22 mouse cellular contexts compared by ENCODE assay signal in the genomic region with DNA sequence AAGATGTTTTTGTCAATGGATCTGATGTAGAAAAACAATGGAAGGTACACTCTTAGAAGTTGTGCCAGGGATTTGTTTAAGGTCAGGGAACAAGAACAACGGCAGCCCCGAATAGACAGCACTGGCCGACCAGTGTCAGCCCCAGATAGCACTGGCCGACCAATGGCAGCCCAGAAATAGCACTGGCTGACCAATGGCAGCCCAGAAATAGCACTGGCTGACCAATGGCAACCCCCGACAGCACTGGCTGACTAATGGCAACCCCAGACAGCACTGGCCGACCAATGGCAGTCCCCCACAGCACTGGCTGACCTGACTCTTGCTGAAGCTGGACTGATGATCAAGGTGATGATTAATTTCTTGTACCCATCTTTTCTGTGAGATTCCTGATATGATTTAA. TPM values are rescaled to one million over a fixed set of nuclear protein-coding genes. Genes with fewer than 3 reads are reported as not detected.
A peak's percentile ranks its signal among the peaks of the same experiment; 100 is the strongest.
DNase-seq lines count a peak whose midpoint lies in the region; ATAC-seq and TF ChIP-seq lines count a peak whose summit lies in the region.
"Had no signal": no experiment of that assay in that cellular context is flagged by ENCODE, and none has a peak within 500 bp of the region (broad histone marks: within the 10 kb centered on the region; RNA-seq: fewer than 3 reads in every experiment).

No protein-coding gene starts in this region.

- no peak overlapping the region for H3K4me3 ChIP-seq in kidney, embryonic 14.5 days (ENCODE audit: low read length)
- no peak overlapping the region for H3K4me3 ChIP-seq in kidney, adult 2 months (ENCODE audit: insufficient read depth, low read depth, low read length)
- H3K4me3 ChIP-seq in embryonic facial prominence, embryonic 10.5 days: no peak overlapping the region
- H3K4me3 ChIP-seq: heart, embryonic 12.5 days; hindbrain, embryonic 13.5 days; kidney, embryonic 15.5 days; megakaryocyte, embryonic 14.5 days had no signal

- TF ChIP-seq POLR2A in kidney, adult 2 months (IDR thresholded peaks at IDR 0.05; ENCODE audit: low read depth, low read length): no peak

- H3K27ac ChIP-seq in kidney, embryonic 14.5 days (ENCODE audit: low read depth, low read length): no peak overlapping the region
- no peak overlapping the region for H3K27ac ChIP-seq in kidney, adult 2 months (ENCODE audit: insufficient read depth, low read depth, low read length)
- no peak overlapping the region for H3K27ac ChIP-seq in embryonic facial prominence, embryonic 10.5 days (replicated peaks)
- H3K27ac ChIP-seq: hindbrain, embryonic 13.5 days; kidney, embryonic 15.5 days had no signal

- peak; percentile 24 for DNase-seq in adrenal gland, postnatal 14 days
- DNase-seq in adrenal gland, postnatal 36 days: no peak
- no peak for DNase-seq in kidney, adult 2 months
- DNase-seq in Muller cell, postnatal 12 days (ENCODE audit: inconsistent ontology term): peak; percentile 66
- peak; percentile 35 for DNase-seq in embryonic facial prominence, embryonic 10.5 days (ENCODE audit: low spot score)
- no peak for DNase-seq in urinary bladder, postnatal 10 days (ENCODE audit: low spot score)
- DNase-seq: adrenal gland, adult 8-10 months; cerebellum, adult 9-11 months; gastrocnemius, postnatal 36 days; layer of hippocampus, postnatal 36 days; left cerebral cortex, postnatal 4 days; right cerebral cortex, postnatal 14 days had no signal

- H3K4me1 ChIP-seq in kidney, embryonic 14.5 days (ENCODE audit: control insufficient read depth, insufficient read depth, low read length): no peaks in the 10 kb centered on the region
- H3K4me1 ChIP-seq in kidney, adult 2 months (ENCODE audit: control insufficient read depth, insufficient read depth, low read length): peaks cover 3% of the 10 kb centered on the region; the same call in 1 of the 2 replicates
- H3K4me1 ChIP-seq in embryonic facial prominence, embryonic 10.5 days: peaks cover 4% of the 10 kb centered on the region
- H3K4me1 ChIP-seq: heart, embryonic 12.5 days had no signal

- TF ChIP-seq CTCF in kidney, adult 2 months (conservative IDR thresholded peaks at IDR 0.05; ENCODE audit: insufficient read depth, insufficient read length, low read depth, low read length): no peak

- H3K9me3 ChIP-seq in kidney, embryonic 14.5 days (ENCODE audit: control insufficient read depth, low read length): no peaks in the 10 kb centered on the region
- H3K9me3 ChIP-seq in embryonic facial prominence, embryonic 10.5 days: no peaks in the 10 kb centered on the region
- H3K9me3 ChIP-seq: heart, embryonic 12.5 days; hindbrain, embryonic 13.5 days; kidney, embryonic 15.5 days; megakaryocyte, embryonic 14.5 days had no signal

- no peaks in the 10 kb centered on the region for H3K27me3 ChIP-seq in kidney, embryonic 14.5 days (ENCODE audit: control insufficient read depth, insufficient read depth, low read length)
- H3K27me3 ChIP-seq in kidney, adult 2 months (replicated peaks; ENCODE audit: control insufficient read depth, insufficient read depth, low read length): no peaks in the 10 kb centered on the region
- no peaks in the 10 kb centered on the region for H3K27me3 ChIP-seq in embryonic facial prominence, embryonic 10.5 days (replicated peaks; ENCODE audit: low read depth, poor library complexity, severe bottlenecking)
- H3K27me3 ChIP-seq: hindbrain, embryonic 13.5 days; kidney, embryonic 15.5 days had no signal

- no peaks in the 10 kb centered on the region for H3K36me3 ChIP-seq in kidney, embryonic 14.5 days (ENCODE audit: control insufficient read depth, insufficient read depth, low read length)
- H3K36me3 ChIP-seq in kidney, adult 2 months (ENCODE audit: control insufficient read depth, insufficient read depth, low read length): no peaks in the 10 kb centered on the region
- H3K36me3 ChIP-seq in embryonic facial prominence, embryonic 10.5 days (replicated peaks): no peaks in the 10 kb centered on the region
- H3K36me3 ChIP-seq: heart, embryonic 12.5 days; hindbrain, embryonic 13.5 days; kidney, embryonic 15.5 days had no signal

- ATAC-seq in kidney, embryonic 14.5 days (ENCODE audit: low FRiP score, low TSS enrichment): 0 out of 2 replicates have a peak, but pooled peaks have one; percentile 57
- ATAC-seq in erythroblast, adult 5-6 weeks (replicated peaks; ENCODE audit: low FRiP score, poor library complexity, severe bottlenecking): no peak
- ATAC-seq: lung, postnatal 0 days had no signal

- H3K4me2 ChIP-seq in kidney, embryonic 14.5 days (replicated peaks; ENCODE audit: low read depth, low read length): no peak overlapping the region
- H3K4me2 ChIP-seq: heart, embryonic 12.5 days; hindbrain, embryonic 13.5 days; kidney, embryonic 15.5 days; liver, embryonic 11.5 days had no signal

- H3K9ac ChIP-seq in kidney, embryonic 14.5 days (ENCODE audit: low read depth, low read length): no peak overlapping the region
- H3K9ac ChIP-seq: heart, embryonic 12.5 days; hindbrain, embryonic 13.5 days; kidney, embryonic 15.5 days had no signal

- 73% methylated on average over 6 of the region's 6 CpGs for WGBS in kidney, embryonic 14.5 days
- 67% methylated on average over 6 of the region's 6 CpGs for WGBS in kidney, adult 2 months
- 77% methylated on average over 6 of the region's 6 CpGs for WGBS in embryonic facial prominence, embryonic 10.5 days

RNA-seq across cellular contexts. Expression of gene Mks1, which starts 5.1 kb away (rescaled TPM):
- total RNA-seq in adrenal gland, postnatal 14 days (2021): 9.5 and 14.3 TPM in 2 replicates
- total RNA-seq in adrenal gland, postnatal 36 days (2021): 10 to 100 TPM in 1 of 2 experiments, 1 to 10 TPM in 1; 9.3 to 10.2 TPM
- 10.0 and 15.6 TPM in 2 replicates for polyA plus RNA-seq in kidney, embryonic 14.5 days (2014; fragmentation: Nextera tagmentation; extraction: Ambion mirVana)
- polyA plus RNA-seq in kidney, adult 2 months (2012; rRNA removed): 9.6 and 11.3 TPM in 2 replicates
- 18.4 and 18.7 TPM in 2 replicates for polyA plus RNA-seq in embryonic facial prominence, embryonic 10.5 days (2016; fragmentation: Nextera tagmentation; extraction: Ambion mirVana)
- total RNA-seq in erythroblast, adult 5-6 weeks (2015; ENCODE audit: low replicate concordance): 0.38 TPM in 1 of 2 replicates, not detected in the other
- total RNA-seq in erythroblast, adult 5-6 weeks (2017; ENCODE audit: low replicate concordance): 0.28 TPM in 1 of 2 replicates, not detected in the other

RNA-seq across cellular contexts. Expression of gene Lpo, which starts 19.8 kb away (rescaled TPM):
- not detected in 2 replicates for total RNA-seq in adrenal gland, postnatal 14 days (2021)
- not detected for total RNA-seq in adrenal gland, postnatal 36 days (2021)
- 0.10 TPM in 1 of 2 replicates, not detected in the other for polyA plus RNA-seq in kidney, embryonic 14.5 days (2014; fragmentation: Nextera tagmentation; extraction: Ambion mirVana)
- 0.22 and 0.50 TPM in 2 replicates for polyA plus RNA-seq in kidney, adult 2 months (2012; rRNA removed)
- polyA plus RNA-seq in embryonic facial prominence, embryonic 10.5 days (2016; fragmentation: Nextera tagmentation; extraction: Ambion mirVana): 0.25 TPM in 2 replicates
- total RNA-seq in erythroblast, adult 5-6 weeks (2015; ENCODE audit: low replicate concordance): not detected in 2 replicates
- not detected in 2 replicates for total RNA-seq in erythroblast, adult 5-6 weeks (2017; ENCODE audit: low replicate concordance)
- total RNA-seq: adrenal gland, adult 8-10 months; gastrocnemius, postnatal 36 days had no signal
- polyA plus RNA-seq: heart, embryonic 12.5 days; liver, embryonic 11.5 days; lung, postnatal 0 days had no signal

RNA-seq across cellular contexts. Expression of gene Epx, which starts 27.5 kb away (rescaled TPM):
- 0.63 TPM in 1 of 2 replicates, not detected in the other for total RNA-seq in adrenal gland, postnatal 14 days (2021)
- total RNA-seq in adrenal gland, postnatal 36 days (2021): not detected
- polyA plus RNA-seq in kidney, embryonic 14.5 days (2014; fragmentation: Nextera tagmentation; extraction: Ambion mirVana): 0.07 and 0.08 TPM in 2 replicates
- polyA plus RNA-seq in kidney, adult 2 months (2012; rRNA removed): not detected in 2 replicates
- not detected in 2 replicates for polyA plus RNA-seq in embryonic facial prominence, embryonic 10.5 days (2016; fragmentation: Nextera tagmentation; extraction: Ambion mirVana)
- total RNA-seq in erythroblast, adult 5-6 weeks (2015; ENCODE audit: low replicate concordance): 34.0 and 42.8 TPM in 2 replicates
- total RNA-seq in erythroblast, adult 5-6 weeks (2017; ENCODE audit: low replicate concordance): 31.1 and 53.2 TPM in 2 replicates
- total RNA-seq: adrenal gland, adult 8-10 months; gastrocnemius, postnatal 36 days; layer of hippocampus, postnatal 36 days had no signal
- polyA plus RNA-seq: hindbrain, embryonic 13.5 days; lung, postnatal 0 days; testis, adult 2 months had no signal

RNA-seq across cellular contexts. Expression of gene Olfr462, which starts 44.2 kb away (rescaled TPM):
- not detected in 2 replicates for total RNA-seq in adrenal gland, postnatal 14 days (2021)
- not detected for total RNA-seq in adrenal gland, postnatal 36 days (2021)
- polyA plus RNA-seq in kidney, embryonic 14.5 days (2014; fragmentation: Nextera tagmentation; extraction: Ambion mirVana): not detected in 2 replicates
- not detected in 2 replicates for polyA plus RNA-seq in kidney, adult 2 months (2012; rRNA removed)
- polyA plus RNA-seq in embryonic facial prominence, embryonic 10.5 days (2016; fragmentation: Nextera tagmentation; extraction: Ambion mirVana): not detected in 2 replicates
- total RNA-seq in erythroblast, adult 5-6 weeks (2015; ENCODE audit: low replicate concordance): not detected in 2 replicates
- not detected in 2 replicates for total RNA-seq in erythroblast, adult 5-6 weeks (2017; ENCODE audit: low replicate concordance)
- total RNA-seq: adrenal gland, adult 8-10 months; gastrocnemius, postnatal 36 days; layer of hippocampus, postnatal 36 days; left cerebral cortex, postnatal 4 days had no signal
- polyA plus RNA-seq: embryonic facial prominence, embryonic 11.5 days; heart, embryonic 12.5 days; hindbrain, embryonic 13.5 days; kidney, embryonic 15.5 days; liver, embryonic 11.5 days; lung, postnatal 0 days; testis, adult 2 months had no signal

RNA-seq across cellular contexts. Expression of gene Olfr463, which starts 49.3 kb away (rescaled TPM):
- not detected in 2 replicates for total RNA-seq in adrenal gland, postnatal 14 days (2021)
- not detected for total RNA-seq in adrenal gland, postnatal 36 days (2021)
- not detected in 2 replicates for polyA plus RNA-seq in kidney, embryonic 14.5 days (2014; fragmentation: Nextera tagmentation; extraction: Ambion mirVana)
- polyA plus RNA-seq in kidney, adult 2 months (2012; rRNA removed): not detected in 2 replicates
- polyA plus RNA-seq in embryonic facial prominence, embryonic 10.5 days (2016; fragmentation: Nextera tagmentation; extraction: Ambion mirVana): not detected in 2 replicates
- total RNA-seq in erythroblast, adult 5-6 weeks (2015; ENCODE audit: low replicate concordance): not detected in 2 replicates
- total RNA-seq in erythroblast, adult 5-6 weeks (2017; ENCODE audit: low replicate concordance): not detected in 2 replicates
- total RNA-seq: adrenal gland, adult 8-10 months; gastrocnemius, postnatal 36 days; layer of hippocampus, postnatal 36 days; left cerebral cortex, postnatal 4 days had no signal
- polyA plus RNA-seq: embryonic facial prominence, embryonic 11.5 days; heart, embryonic 12.5 days; hindbrain, embryonic 13.5 days; kidney, embryonic 15.5 days; liver, embryonic 11.5 days; lung, postnatal 0 days; testis, adult 2 months had no signal

Comparison
In these comparisons a context has a peak if more than half of its experiments do, and no peak if none do; other contexts are left out.
1. DNase-seq: peak in adrenal gland, postnatal 14 days (single experiment), Muller cell, postnatal 12 days (single experiment) and embryonic facial prominence, embryonic 10.5 days (single experiment); none in adrenal gland, postnatal 36 days (0 of 2), kidney, adult 2 months (single experiment) and urinary bladder, postnatal 10 days (single experiment).
2. RNA of gene Epx, which starts 27.5 kb away (total RNA-seq): 31.1 to 53.2 TPM in erythroblast, adult 5-6 weeks; 0.63 TPM in adrenal gland, postnatal 14 days and not detected in adrenal gland, postnatal 36 days; every median in the first group is over 10 times any median in the second.